Mouse (Mus musculus) cerebellum, postnatal 25 days (tissue): ENCODE measurements around the gene Cacng4.

ENCODE experiments used
- DNase-seq, 2 experiments: peaks; one replicate each; pipeline ENCODE4 v3.0.0; 2021; ENCODE audit warnings: mixed read lengths in 2 of 2

Gene Cacng4

DNA sequence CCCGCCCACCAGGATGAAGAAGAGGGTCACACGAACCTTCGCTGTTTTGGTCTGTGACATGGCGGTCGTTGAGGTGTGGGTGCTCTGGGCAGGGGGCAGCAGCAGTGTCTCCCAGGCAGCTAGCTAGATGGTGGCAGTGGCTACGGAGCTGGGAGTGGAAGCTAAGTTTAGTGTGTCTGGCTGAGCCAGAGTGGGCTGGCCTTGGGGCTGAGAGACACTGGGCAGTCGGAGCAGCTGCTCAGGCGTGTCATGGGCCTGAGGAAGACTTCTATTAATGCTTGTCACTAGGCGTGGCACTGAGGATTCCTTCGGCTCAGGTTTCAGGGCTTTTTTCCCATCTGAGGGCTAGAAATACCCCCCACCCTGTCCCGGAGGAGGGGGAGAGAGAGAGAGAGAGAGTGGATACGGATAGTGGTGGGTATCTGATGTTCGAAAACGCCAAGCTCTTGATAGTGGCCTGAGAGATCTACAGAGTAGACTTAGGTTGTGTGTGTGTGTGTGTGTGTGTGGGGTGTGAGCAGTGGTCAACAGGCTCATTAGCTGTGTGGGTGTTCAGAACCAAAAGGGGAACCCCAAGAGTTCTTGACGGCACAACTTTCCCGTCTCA is 77.9 kb downstream of the Cacng4 start, which contains the start of gene Cacng1:
TSS of gene Cacng1 (minus strand) at position 191 of the 607 bp plus-strand sequence.
- DNase-seq = no peak

DNA sequence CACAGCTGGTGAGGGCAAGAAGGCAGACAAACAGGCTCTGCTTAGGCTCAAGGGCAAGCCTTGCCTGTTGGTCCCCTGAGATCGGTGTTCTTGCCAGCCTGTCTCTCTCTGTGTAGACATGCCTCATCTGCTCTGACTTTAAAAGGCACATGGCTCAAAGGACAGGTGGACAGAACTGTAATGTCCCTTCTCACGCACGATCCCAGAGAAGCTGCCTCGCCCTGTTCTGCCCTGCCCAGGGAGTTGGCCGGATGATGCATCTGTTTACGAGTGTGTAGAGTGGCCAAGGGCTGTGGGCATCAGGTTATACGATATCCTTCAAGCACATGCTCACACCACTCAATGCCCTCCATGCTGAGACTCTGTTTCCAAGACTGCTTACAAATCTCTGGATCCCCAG is 80.0 kb downstream of the Cacng4 start:
- no peak for DNase-seq

- no peak for DNase-seq
Observed at GRCm38 (mm10) chr11:107710379-107710778, 84.0 kb downstream of the Cacng4 start.

DNA sequence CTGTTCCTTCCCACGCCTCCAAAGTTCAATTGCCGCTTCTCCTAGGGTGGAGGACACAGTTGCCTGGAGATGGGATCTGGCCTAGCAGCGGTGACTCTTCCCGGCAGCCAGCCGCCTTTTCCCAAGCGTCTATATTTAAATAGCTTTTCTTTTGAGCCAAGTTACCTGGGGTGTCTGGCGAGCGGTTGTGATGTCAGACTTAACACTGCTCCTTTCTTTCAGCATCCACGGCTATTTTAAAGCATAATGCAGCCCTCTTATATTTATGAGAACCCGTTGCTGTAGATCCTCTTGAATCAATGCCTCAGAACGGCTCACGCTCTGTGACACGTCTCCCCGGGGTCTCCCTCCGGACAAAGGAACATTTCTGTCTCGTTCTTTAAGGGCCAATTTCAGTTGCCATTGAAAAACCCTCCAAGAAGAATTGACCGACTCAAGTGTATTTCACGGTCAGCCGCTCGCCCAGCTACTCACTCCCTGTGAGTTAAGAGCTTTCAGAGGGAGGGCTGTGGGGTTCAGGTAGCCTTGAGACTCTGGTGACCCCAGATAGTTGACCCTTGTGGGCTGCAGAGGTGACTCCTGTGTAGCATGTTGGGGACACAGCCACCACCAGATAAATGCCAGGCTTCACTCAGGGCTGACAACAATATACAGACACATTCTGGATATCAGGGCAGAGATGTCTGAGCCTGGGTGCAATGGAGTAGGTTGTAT is 86.3 kb downstream of the Cacng4 start:
- DNase-seq = peak; percentile 40 to 41

DNA sequence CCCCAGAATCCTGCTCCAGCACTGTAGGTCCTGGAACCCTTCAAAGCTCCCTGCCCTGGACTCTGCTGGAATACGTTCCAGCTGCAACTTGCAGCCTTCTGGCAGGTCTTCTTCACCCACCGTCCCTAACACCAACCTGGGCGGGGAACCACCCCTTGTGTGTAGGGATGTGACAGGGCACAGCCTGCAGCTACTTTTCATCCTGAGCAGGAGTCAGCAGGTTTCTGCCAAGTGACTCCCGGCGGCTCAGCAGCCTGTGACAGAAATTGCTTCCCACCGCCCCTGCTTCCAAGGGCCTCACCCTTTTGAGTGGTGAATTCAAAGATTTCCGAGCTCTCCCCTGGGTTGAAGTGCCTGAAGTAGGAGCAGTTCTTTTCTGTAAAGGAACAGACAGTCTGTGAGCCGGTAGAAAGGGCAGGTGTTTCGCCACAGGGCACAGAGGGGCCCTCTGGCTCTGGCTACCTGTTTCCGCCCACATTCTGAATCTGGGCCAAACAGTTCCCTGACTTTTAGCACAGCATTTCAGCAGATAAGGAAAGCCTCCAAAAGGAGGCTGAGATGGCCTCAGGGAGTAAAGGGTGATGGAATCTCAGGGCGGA is 88.8 kb downstream of the Cacng4 start:
- peak; percentile 70 to 76 for DNase-seq

DNA sequence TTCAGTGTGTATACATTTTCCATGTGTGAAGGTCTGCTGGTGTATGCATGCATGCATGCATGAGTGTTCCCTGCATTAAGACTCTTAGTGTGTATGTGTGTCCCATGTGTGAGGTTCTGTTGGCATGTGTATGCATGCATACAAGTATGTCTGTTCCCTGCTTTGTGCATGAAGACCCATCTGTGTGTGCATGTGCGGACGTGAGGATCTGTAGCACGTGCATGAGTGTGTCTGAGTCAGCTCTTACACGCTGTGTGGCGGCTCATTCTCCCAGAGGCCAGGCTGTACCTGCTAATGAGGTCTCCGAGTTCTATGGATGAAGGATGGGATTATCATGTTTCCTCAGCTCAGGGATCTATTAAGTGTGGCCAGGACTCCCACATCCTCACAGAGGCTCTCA is 89.3 kb downstream of the Cacng4 start:
- no peak for DNase-seq

- peak in 1 of 2 experiments; percentile 35 for DNase-seq
Observed at GRCm38 (mm10) chr11:107703272-107704134, 90.9 kb downstream of the Cacng4 start.

DNA sequence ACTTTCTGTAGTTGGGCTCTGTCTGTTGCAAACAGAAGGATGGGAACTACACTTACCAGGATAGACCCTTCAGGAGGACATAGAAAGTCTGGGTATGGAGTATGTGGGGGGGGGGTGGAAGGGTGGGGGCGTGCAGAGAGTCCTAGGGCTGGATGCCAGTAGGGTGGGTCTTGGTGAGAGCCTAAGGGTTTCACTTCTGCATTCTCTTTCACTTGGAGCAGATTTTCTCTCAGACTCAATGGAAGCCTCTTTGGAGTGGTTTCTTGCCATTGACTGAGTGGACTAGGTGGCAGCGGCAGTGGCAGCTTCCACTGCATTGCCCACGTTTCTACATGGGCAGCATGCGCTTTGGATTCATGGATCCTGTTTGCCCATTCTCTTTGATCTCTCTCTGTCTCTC is 94.4 kb downstream of the Cacng4 start:
- no peak for DNase-seq

GRCm38 (mm10) chr11:107693338-107693737 is 101.0 kb downstream of the Cacng4 start:
- DNase-seq = no peak

- peak in 1 of 2 experiments; percentile 31 for DNase-seq
Observed at GRCm38 (mm10) chr11:107691569-107691968, 102.8 kb downstream of the Cacng4 start.

GRCm38 (mm10) chr11:107688480-107688879 is 105.9 kb downstream of the Cacng4 start:
- DNase-seq = no peak

- DNase-seq = no peak
Observed at GRCm38 (mm10) chr11:107686290-107686689, 108.1 kb downstream of the Cacng4 start.

DNA sequence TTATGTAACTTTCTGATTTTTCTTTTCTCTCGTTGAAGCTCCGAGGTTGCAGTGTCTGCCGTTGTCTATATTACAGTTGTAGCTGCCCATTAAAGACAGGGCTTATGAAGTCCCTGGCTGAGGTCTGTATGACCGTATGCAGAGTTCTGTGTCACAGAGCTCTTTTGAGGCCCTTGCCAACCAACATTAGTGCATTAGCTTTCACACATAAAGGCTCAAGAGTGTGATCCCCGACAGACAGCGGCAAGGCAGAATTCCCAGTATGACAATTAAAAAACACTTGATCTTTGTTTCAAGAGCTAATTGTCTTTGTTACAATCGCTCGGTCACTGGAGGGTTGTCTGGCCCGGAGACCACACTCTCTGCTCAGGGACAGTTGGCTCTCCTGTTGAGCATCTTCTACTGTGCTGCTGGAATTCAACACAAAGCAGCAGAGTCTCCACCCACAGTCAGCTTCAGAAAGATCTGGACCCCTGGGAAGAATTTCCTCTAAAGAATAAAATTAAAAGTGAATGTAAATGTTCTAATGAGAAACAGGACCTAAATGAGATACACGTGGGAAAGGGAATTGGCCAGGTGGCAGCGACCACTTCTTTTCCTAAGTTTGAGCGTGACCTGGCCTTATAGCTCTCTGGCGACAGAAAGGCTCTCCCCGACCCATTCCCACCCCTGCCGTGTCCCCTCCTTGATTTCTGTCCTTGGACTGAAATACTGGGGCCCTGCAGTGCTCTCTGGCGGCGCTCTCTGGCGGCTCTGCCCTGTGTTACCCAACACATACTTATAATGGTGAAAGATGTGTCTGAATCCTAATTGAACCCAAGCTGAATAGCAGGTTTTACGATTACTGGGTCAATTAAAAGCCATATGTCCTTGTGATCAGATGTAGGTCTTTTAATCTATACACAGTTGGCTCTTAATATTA is 110.6 kb downstream of the Cacng4 start:
- DNase-seq = peak in 1 of 2 experiments; percentile 40

DNA sequence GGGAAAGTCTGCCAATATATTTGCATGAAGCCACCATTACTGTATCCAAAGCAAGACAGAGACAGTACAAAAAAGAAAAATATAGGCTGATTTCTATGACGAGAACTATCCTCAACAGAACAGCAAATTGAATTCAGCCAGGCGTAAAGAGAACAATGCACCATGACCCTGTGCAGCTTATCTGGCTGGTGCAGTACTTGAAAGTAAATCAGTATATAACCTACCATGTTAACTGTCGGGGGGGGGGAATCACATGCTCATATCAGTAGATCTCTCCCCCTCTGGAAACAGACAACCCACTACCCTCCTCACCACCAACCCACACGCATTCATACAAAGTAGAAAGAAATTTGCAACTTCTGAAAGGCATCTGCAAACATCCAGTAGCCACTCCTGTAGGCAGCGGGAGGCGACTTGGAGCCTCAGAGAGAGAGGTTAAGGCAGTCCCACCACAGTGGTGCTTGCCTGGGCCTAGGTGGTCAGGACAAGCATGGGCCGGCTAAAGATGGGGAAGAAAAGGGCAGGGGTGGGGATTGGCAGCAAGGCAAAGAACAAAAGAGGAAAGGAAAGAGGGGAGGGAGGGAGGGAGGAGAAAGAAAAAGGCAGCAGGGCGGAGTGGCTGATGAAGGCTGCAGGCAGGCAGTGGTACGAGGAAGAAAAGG is 111.5 kb downstream of the Cacng4 start:
- DNase-seq = no peak
